In the genomic region with DNA sequence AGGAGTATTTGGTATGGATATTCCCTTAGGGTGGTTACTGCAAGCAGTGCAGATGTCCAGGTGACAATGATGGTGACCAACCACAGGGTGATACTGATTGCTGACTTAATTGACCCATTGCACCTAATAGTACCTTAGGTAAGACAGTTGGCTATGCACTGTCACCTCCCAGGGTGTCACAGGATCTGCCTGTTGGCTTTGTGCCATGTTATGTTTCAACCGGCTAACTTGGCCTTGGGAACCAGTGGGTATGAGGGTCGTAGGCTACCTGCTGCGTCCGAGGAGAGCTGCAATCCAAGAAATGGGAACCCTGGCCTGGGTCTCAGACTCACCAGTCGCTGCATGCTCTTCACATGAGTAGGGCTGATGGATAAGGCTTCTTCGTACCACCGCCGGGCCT, we compare ENCODE assay signal across 15 mouse cellular contexts.
DNase-seq lines count a peak whose midpoint lies in the region; ATAC-seq and TF ChIP-seq lines count a peak whose summit lies in the region.
"Had no signal": no experiment of that assay in that cellular context is flagged by ENCODE, and none has a peak within 500 bp of the region (broad histone marks: within the 10 kb centered on the region; RNA-seq: fewer than 3 reads in every experiment).

No protein-coding gene starts in this region.

- no peaks in the 10 kb centered on the region for H3K9me3 ChIP-seq in CH12.LX (replicated peaks; ENCODE audit: low read length)
- H3K9me3 ChIP-seq in forebrain, embryonic 15.5 days, result no peaks in the 10 kb centered on the region
- H3K9me3 ChIP-seq: embryonic facial prominence, embryonic 10.5 days; embryonic facial prominence, embryonic 12.5 days; forebrain, embryonic 13.5 days; G1E had no signal

- TF ChIP-seq EP300 in CH12.LX (IDR thresholded peaks at IDR 0.05; ENCODE audit: low read length), result no peak

- WGBS in kidney, adult 2 months, result 78% methylated on average over 8 of the region's 8 CpGs
- 95% methylated on average over 8 of the region's 8 CpGs for WGBS in forebrain, embryonic 15.5 days

- H3K4me3 ChIP-seq in kidney, adult 2 months (ENCODE audit: insufficient read depth, low read depth, low read length), result no peak overlapping the region
- H3K4me3 ChIP-seq in CH12.LX (replicated peaks in 1 of 3; ENCODE audit: low read depth in 2 of 3, low read length in 2 of 3, poor library complexity in 1 of 3), result no peak overlapping the region
- H3K4me3 ChIP-seq in forebrain, embryonic 15.5 days, result no peak overlapping the region
- H3K4me3 ChIP-seq: embryonic facial prominence, embryonic 10.5 days; embryonic facial prominence, embryonic 12.5 days; forebrain, embryonic 13.5 days had no signal

- dilution Hi-C loops in CH12.LX (cut with MboI; ENCODE audit: extremely low pct_ligation_motif_present, extremely low pct_unique_long_range_greater_than_20kb, low sequenced_read_pairs), result no loop called here

- H3K27me3 ChIP-seq in kidney, adult 2 months (replicated peaks; ENCODE audit: control insufficient read depth, insufficient read depth, low read length), result no peaks in the 10 kb centered on the region
- H3K27me3 ChIP-seq in CH12.LX (replicated peaks), result no peaks in the 10 kb centered on the region
- no peaks in the 10 kb centered on the region for H3K27me3 ChIP-seq in forebrain, embryonic 15.5 days
- H3K27me3 ChIP-seq: embryonic facial prominence, embryonic 12.5 days; forebrain, embryonic 13.5 days; Patski had no signal

- peak; percentile 50 for DNase-seq in cerebellum, adult 9-11 months
- no peak for DNase-seq in cerebellum, postnatal 14 days
- peak; percentile 10 for DNase-seq in kidney, adult 2 months
- DNase-seq in kidney, postnatal 10 days, result no peak
- DNase-seq in CH12.LX (ENCODE audit: extremely low read depth), result no peak
- DNase-seq: adrenal gland, adult 8-10 months; adrenal gland, postnatal 14 days; adrenal gland, postnatal 36 days had no signal

- no peak for TF ChIP-seq RAD21 in CH12.LX (IDR thresholded peaks at IDR 0.05; ENCODE audit: low read depth, low read length)

- in situ Hi-C loops in CH12.LX (cut with MboI; ENCODE audit: low pct_ligation_motif_present, low pct_unique_long_range_greater_than_20kb, low sequenced_read_pairs), result no loop called here

- no peak for TF ChIP-seq CTCF in kidney, adult 2 months (conservative IDR thresholded peaks at IDR 0.05; ENCODE audit: insufficient read depth, insufficient read length, low read depth, low read length)
- TF ChIP-seq CTCF in CH12.LX (conservative IDR thresholded peaks at IDR 0.05 in 1 of 2, IDR thresholded peaks at IDR 0.05 in 1 of 2; ENCODE audit: low read depth in 2 of 2, low read length in 2 of 2), result no peak

- H3K4me2 ChIP-seq in CH12.LX (ENCODE audit: insufficient read depth, low read depth, poor library complexity, severe bottlenecking), result no peak overlapping the region
- no peak overlapping the region for H3K4me2 ChIP-seq in forebrain, embryonic 15.5 days (replicated peaks)
- H3K4me2 ChIP-seq: embryonic facial prominence, embryonic 12.5 days; forebrain, embryonic 13.5 days had no signal

- H3K79me2 ChIP-seq in CH12.LX (replicated peaks; ENCODE audit: control insufficient read depth, extremely low read depth, insufficient read depth, poor library complexity, severe bottlenecking), result no peaks in the 10 kb centered on the region

- no peak for ATAC-seq in forebrain, embryonic 15.5 days (replicated peaks)
- ATAC-seq: activated CD4-positive, CD25-positive, alpha-beta regulatory T cell, adult 4 months; forebrain, embryonic 13.5 days; Patski had no signal

- H3K27ac ChIP-seq in kidney, adult 2 months (ENCODE audit: insufficient read depth, low read depth, low read length), result no peak overlapping the region
- no peak overlapping the region for H3K27ac ChIP-seq in CH12.LX (ENCODE audit: insufficient read depth, low read depth)
- H3K27ac ChIP-seq in forebrain, embryonic 15.5 days (replicated peaks), result no peak overlapping the region
- H3K27ac ChIP-seq: embryonic facial prominence, embryonic 10.5 days; embryonic facial prominence, embryonic 12.5 days; forebrain, embryonic 13.5 days had no signal

- H3K9ac ChIP-seq in CH12.LX (ENCODE audit: insufficient read depth, low read depth), result no peak overlapping the region
- no peak overlapping the region for H3K9ac ChIP-seq in forebrain, embryonic 15.5 days (replicated peaks)
- H3K9ac ChIP-seq: embryonic facial prominence, embryonic 12.5 days; forebrain, embryonic 13.5 days had no signal

- no peaks in the 10 kb centered on the region for H3K4me1 ChIP-seq in kidney, adult 2 months (ENCODE audit: control insufficient read depth, insufficient read depth, low read length)
- peaks cover 58 to 71% of the 10 kb centered on the region in 2 experiments for H3K4me1 ChIP-seq in CH12.LX (ENCODE audit: control insufficient read depth in 1 of 2, insufficient read depth in 2 of 2)
- peaks cover 41% of the 10 kb centered on the region for H3K4me1 ChIP-seq in forebrain, embryonic 15.5 days
- H3K4me1 ChIP-seq: embryonic facial prominence, embryonic 10.5 days; embryonic facial prominence, embryonic 12.5 days had no signal

- no peaks in the 10 kb centered on the region for H3K36me3 ChIP-seq in kidney, adult 2 months (ENCODE audit: control insufficient read depth, insufficient read depth, low read length)
- peaks cover 0 to 25% of the 10 kb centered on the region in 2 experiments for H3K36me3 ChIP-seq in CH12.LX (replicated peaks in 1 of 2; ENCODE audit: control insufficient read depth in 1 of 2, insufficient read depth in 1 of 2, low read length in 1 of 2)
- no peaks in the 10 kb centered on the region for H3K36me3 ChIP-seq in forebrain, embryonic 15.5 days

- TF ChIP-seq POLR2A in kidney, adult 2 months (IDR thresholded peaks at IDR 0.05; ENCODE audit: low read depth, low read length), result no peak
- no peak for TF ChIP-seq POLR2A in CH12.LX (IDR thresholded peaks at IDR 0.05; ENCODE audit: low read depth, low read length)

TF ChIP-seq in CH12.LX, 34 proteins besides CTCF, POLR2A, EP300 and RAD21:
- TF ChIP-seq RCOR1 (conservative IDR thresholded peaks at IDR 0.05; ENCODE audit: low read depth, low read length), result 0 out of 2 replicates have a peak, but pooled peaks have one; percentile 38
- peak; percentile 15; the same call in 1 of the 2 replicates for TF ChIP-seq SIN3A (IDR thresholded peaks at IDR 0.05; ENCODE audit: low read length)
- TF ChIP-seq TCF12 (IDR thresholded peaks at IDR 0.05; ENCODE audit: low read depth, low read length), result 0 out of 2 replicates have a peak, but pooled peaks have one; percentile 9
- no peak for TF ChIP-seq USF2 (conservative IDR thresholded peaks at IDR 0.05; ENCODE audit: low read depth, low read length)
TF ChIP-seq in CH12.LX: peak in this region for 3.

Comparison
In these comparisons a context has a peak if more than half of its experiments do, and no peak if none do; other contexts are left out.
1. DNase-seq: peak in cerebellum, adult 9-11 months (single experiment) and kidney, adult 2 months (single experiment); none in cerebellum, postnatal 14 days (0 of 2), kidney, postnatal 10 days (single experiment) and CH12.LX (single experiment).